Mouse (Mus musculus) T-helper 1 cell (primary cell): ENCODE results near the gene Dazap2.

Experiments
- in situ Hi-C: fragments of 300-600 bp; cut with MboI, MseI; formaldehyde crosslinking; loops from one replicate; pipeline ENCODE4 v1.15.1; 2025; ENCODE audit warnings: high pct_unique_total_duplicates

Dazap2 gene

DNA sequence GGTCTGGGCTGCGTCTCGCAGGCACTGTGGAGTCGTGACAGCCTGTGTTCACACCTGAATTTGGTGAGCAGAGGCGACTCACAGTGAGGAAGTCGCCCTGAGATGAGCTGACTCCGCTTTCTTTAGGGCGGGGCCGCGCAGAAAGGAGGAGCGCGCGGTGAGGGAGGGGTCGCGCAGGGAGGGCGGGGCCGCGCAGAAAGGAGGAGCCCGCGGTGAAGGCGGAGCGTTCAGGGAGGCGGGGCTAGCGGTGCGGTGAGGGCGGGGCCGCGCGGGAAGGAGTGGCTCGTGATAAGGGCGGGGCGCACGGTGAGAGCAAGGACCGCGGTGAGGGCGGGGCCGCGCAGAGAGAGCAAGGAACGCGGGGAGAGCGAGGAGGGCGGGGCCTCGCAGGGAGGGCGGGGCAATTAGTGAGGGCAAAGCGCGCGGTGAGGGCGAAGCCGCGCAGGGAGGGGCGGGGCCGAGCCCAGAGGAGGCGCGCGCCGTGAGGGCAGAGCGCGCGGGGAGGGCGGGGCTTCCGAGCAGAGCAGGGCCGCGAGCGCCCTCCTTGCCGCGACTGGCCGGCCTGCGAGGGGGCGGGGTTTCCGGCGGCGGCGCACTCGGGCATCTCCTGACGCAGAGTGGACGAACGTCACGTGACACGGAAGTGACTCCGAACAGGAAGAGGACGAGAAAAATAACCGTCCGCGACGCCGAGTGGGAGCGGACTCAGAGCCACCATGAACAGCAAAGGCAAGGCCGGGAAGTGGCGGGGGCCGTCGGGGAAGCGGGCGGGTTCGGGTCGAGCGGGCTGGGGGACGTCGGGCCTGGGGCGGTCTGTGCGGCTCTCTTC is at the start of gene Dazap2:
Dazap2 (plus strand) TSS at position 354 of the 829 bp plus-strand sequence.
- in situ Hi-C loops, result loop anchor here (5.0 kb wide), 2 partner anchors 63 to 153 kb away; partner anchors contain the start of gene Tfcp2

- in situ Hi-C loops, result no loop called here
Measured at GRCm38 (mm10) chr15:100566531-100566930, 48.6 kb upstream of the Dazap2 start.

- in situ Hi-C loops, result no loop called here
Measured at GRCm38 (mm10) chr15:100569239-100569638, 45.9 kb upstream of the Dazap2 start.

- in situ Hi-C loops, result no loop called here
Measured at GRCm38 (mm10) chr15:100573946-100574345, 41.2 kb upstream of the Dazap2 start.

DNA sequence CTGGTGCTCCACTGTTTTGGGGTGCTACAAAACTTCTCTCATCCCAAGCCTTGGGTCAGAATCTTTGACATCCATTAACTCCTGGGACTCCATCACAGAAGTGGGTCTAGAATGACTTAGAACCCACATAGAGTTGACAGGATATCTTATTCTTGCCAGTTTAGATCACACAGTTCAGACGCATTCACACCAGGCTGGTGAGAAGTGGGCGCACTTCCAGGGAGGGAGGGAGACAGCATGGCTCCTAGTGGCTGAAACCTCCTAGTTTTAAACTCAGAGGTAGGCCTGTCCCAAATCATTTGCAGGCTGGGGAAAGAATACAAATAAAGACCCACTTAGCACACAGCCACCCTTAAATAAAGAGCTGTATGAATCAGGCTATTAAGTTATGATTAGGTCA is 40.8 kb upstream of the Dazap2 start:
- in situ Hi-C loops, result no loop called here

DNA sequence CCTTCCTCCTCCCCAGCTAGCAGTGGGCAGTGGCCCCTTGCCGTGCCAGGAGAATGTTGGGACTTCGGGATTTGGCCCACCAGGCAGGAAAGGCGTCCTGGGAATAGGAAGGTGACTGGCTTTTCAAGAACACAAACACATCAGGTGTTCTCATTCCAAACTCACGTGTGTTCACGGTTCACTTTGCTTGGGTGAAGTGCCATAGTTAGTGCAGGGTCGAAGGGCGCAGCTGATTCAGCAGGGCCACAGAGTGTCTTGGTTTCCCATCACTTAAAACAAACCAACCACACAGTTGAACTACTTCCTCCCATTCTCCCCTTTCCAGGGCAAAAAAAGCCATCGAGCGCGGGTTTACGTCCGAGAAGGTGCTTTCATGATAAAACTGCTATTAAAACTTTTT is 39.8 kb upstream of the Dazap2 start:
- in situ Hi-C loops, result no loop called here

DNA sequence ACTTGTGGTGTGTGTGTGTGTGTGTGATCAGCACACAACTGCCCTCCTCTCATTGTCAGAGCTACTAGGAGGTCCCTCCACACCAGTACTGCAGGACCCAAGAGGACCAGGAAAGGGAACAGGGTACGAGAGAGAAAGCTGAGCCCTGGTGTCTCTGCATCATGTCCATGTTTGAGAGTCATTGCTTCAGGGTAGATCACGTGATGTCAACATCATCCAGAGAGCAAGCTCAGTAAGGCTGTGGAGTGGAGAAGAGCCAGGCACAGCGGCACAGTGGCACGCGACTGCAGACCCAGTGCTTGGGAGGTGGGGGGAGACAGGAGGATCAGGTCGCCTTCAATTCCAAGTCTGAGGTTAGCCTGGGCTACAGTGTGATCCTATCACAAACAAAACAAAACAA is 38.8 kb upstream of the Dazap2 start:
- in situ Hi-C loops, result no loop called here

- in situ Hi-C loops, result no loop called here
Measured at GRCm38 (mm10) chr15:100576810-100577209, 38.3 kb upstream of the Dazap2 start.

DNA sequence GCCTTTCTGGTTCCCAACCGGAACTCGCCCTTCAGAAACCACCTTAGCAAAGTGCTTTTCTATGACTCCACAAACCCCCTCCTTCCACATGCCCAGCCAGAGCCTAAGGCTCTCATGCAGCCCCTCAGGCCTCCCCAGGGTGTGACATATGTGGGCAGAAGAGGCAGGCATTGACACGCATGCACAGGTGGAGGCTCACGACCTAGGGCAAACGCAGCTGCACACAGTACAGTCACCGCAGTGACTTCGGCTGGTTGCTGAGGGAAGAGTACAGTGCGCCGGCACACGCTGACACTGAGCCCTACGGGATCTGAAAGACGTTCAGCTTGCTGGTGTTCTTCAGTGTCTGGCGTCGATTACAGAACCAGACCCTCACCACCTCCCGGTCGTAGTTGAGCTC is 37.2 kb upstream of the Dazap2 start:
- in situ Hi-C loops, result no loop called here

- in situ Hi-C loops, result no loop called here
Measured at GRCm38 (mm10) chr15:100580108-100580507, 35.0 kb upstream of the Dazap2 start.

- in situ Hi-C loops, result no loop called here
Measured at GRCm38 (mm10) chr15:100585931-100586330, 29.2 kb upstream of the Dazap2 start.

GRCm38 (mm10) chr15:100587166-100587565 is 28.0 kb upstream of the Dazap2 start:
- in situ Hi-C loops, result no loop called here

DNA sequence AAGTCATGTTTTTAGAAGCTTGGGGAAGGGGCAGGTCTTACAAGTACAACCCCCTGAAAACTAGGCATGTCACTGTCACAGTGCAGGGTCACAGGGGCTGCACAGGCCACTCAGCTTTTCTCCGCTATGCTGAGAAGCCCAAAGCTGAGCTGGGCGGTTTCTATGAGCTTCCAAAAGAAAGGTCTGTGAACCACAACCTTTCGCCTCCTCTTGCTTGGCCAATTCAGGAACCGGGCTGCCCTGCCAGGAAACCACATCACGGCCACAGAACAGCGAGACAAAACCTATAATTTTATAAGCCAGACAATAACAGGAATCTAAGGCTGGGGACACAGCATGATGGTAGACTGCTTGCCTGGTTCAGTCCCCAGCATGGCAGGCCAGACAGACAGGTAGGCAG is 26.9 kb upstream of the Dazap2 start:
- in situ Hi-C loops, result no loop called here

GRCm38 (mm10) chr15:100590436-100590835 is 24.7 kb upstream of the Dazap2 start:
- in situ Hi-C loops, result no loop called here

GRCm38 (mm10) chr15:100592817-100593216 is 22.3 kb upstream of the Dazap2 start:
- in situ Hi-C loops, result no loop called here

DNA sequence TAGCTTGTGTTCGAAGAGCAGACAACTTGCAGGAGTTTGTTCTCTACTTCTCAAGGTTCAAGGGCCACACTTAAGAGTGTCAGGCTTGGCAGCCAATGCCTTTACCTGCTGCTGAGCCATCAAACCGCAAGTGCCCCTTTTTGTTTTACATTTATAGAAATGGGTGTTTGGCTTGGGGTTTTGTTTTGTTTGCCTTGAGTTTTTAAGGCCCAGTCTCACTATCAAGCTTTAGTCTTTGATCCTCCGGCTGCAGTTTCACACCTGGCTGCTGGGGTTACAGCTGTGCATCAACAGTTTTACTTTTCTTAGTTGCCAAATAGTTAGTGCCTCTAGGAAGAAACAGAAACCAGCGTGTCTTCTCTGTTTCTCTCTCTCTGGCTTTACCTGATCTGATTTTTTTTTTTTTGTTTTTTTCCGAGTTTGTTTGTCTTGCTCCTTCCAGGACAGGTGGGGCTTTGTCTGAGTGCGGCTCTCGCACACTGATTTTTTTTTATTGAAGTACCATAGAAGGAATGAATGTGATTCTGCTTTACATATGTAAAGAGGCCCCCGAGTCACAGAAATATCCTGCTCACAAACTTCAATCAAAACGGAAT is 16.8 kb upstream of the Dazap2 start:
- in situ Hi-C loops, result no loop called here

GRCm38 (mm10) chr15:100598883-100599275 is 16.3 kb upstream of the Dazap2 start:
- in situ Hi-C loops, result no loop called here

DNA sequence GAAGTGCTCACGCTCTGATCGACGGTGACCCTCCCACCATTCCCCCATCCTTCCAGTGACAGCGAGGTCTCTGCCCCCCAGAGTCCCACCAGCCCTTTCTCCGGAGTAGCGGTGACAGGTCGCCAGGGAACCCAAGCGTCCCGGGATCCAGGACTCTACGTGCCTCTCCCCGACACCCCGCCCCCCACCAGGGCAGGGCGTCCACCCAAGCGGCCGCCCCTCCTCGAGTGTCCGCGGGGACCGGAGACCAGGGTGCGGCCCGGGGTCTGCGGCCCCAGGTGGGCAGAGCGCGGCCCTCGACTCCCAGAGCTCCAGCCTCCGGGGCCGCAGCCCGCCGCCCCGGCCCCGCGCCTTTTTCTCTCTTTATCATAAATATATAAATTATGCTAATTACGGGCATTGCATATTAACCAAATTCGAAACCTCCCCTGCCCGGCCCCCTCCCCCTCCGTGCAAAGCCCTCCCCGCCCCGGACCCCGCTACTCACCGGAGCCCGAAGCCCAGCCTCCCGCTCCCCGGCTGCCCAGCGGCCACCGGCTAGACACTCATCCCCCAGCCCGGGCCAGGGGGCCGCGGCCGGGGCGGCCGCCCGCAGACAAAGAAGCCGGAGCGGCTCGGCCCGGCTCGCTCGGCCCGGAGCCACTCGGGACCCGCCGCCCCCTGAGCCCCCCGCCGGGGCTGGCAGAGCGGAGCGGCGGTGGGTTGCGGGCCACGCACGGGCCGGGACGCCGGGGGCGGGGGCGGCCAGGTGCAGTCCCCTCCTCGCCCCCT is 15.7 kb upstream of the Dazap2 start, which contains the start of gene Pou6f1:
Pou6f1 (minus strand) TSS at position 709 of the 771 bp plus-strand sequence.
- in situ Hi-C loops, result no loop called here

GRCm38 (mm10) chr15:100600047-100600695 is 15.0 kb upstream of the Dazap2 start:
- in situ Hi-C loops, result no loop called here

DNA sequence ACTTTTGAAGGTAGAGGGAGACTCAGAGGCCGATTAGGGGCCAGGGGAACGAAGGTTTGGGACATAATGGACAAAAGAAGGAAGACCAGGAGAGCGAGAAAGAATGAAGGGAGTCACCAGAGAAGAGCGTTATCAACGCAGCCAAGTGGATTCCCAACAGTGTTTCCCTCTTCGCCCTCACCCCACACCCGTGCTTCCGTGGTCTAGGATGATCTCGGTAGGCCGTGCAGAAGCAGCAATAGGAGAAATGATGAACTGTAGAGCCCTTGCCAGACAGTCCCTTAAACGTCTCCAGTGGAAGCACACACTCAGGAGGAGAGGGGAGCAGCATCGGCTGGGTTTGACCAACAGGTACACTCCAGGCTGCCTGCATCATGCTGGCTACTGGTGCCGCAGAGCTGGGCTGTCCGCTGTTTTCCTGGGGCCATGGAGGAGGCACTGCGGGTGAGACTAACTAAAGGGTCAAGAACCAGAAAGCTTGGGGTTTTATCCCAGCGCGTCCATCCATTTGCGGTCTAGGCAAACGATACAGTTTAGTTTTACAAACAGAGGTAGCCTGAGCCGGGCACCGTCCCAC is 14.4 kb upstream of the Dazap2 start:
- in situ Hi-C loops, result no loop called here

DNA sequence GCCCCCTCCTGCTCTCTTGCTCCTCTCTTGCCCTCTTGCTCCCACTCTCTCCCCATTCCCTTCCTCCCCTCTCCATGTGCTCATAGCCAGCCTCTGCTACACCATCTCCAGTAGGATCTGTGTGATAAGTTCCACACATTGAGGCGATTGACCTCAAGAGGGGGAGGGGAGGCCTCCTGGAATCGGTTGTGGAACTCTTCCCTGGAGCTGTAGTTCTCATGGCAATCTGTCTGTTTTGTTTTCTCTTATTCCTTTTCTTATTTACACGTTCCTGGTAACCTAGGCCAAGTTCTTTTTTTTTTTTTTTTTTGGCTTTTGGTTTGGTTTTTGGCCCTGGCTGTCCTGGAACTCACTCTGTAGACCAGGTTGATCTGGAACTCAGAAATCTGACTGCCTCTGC is 13.5 kb upstream of the Dazap2 start:
- in situ Hi-C loops, result no loop called here
